Comparison of ENCODE assay signal across 8 mouse cellular contexts in genomic region chr3:152395350-152396277, GRCm38 (mm10). TPM values are rescaled to one million over a fixed set of nuclear protein-coding genes. Genes with fewer than 3 reads are reported as not detected.
A peak's percentile ranks its signal among the peaks of the same experiment; 100 is the strongest.
DNase-seq lines count a peak whose midpoint lies in the region; ATAC-seq lines count a peak whose summit lies in the region.

TSS of gene Zzz3 (plus strand) at chr3:152395473.

- H3K4me1 ChIP-seq in hindbrain, embryonic 12.5 days: peaks cover 26% of the 10 kb centered on the region

- peak within 1 kb of the TSS; percentile 87 for H3K4me2 ChIP-seq in hindbrain, embryonic 12.5 days (replicated peaks)

- H3K9ac ChIP-seq in hindbrain, embryonic 12.5 days: peak within 1 kb of the TSS; percentile 98

- ATAC-seq in hindbrain, embryonic 12.5 days (ENCODE audit: low FRiP score): peak; percentile 93

- under 1% methylated on average over 51 of the region's 108 CpGs for WGBS in hindbrain, embryonic 12.5 days

- peak; percentile 96 for DNase-seq in Muller cell, postnatal 12 days (ENCODE audit: inconsistent ontology term)
- peak; percentile 95 for DNase-seq in cerebellum, adult 9-11 months
- DNase-seq in frontal cortex, postnatal 10 days (ENCODE audit: low spot score in 2 of 2): peak; percentile 80 to 87
- DNase-seq in layer of hippocampus, postnatal 14 days (ENCODE audit: low spot score in 2 of 2): peak; percentile 88 to 89
- DNase-seq in lung, postnatal 14 days: peak; percentile 92
- peak; percentile 84 for DNase-seq in retina, adult 2 months (ENCODE audit: low read depth, low spot score)
- DNase-seq in thymus, postnatal 36 days: peak; percentile 89 to 93

- no peaks in the 10 kb centered on the region for H3K27me3 ChIP-seq in hindbrain, embryonic 12.5 days

- H3K9me3 ChIP-seq in hindbrain, embryonic 12.5 days (replicated peaks): no peaks in the 10 kb centered on the region

- H3K36me3 ChIP-seq in hindbrain, embryonic 12.5 days: peaks cover 9% of the 10 kb centered on the region; the same call in 1 of the 2 replicates

- H3K4me3 ChIP-seq in hindbrain, embryonic 12.5 days: peak within 1 kb of the TSS; percentile 81

- H3K27ac ChIP-seq in hindbrain, embryonic 12.5 days: peak within 1 kb of the TSS; percentile 99

RNA-seq across cellular contexts. Expression of gene Zzz3, which starts in this region (rescaled TPM):
- polyA plus RNA-seq in hindbrain, embryonic 12.5 days (2016; fragmentation: Nextera tagmentation; extraction: Ambion mirVana): 47.3 and 51.6 TPM in 2 replicates
- 10 to 100 TPM; 34.8 to 37.3 TPM for total RNA-seq in layer of hippocampus, postnatal 14 days (2021)

Comparison
In these comparisons a context has a peak if more than half of its experiments do, and no peak if none do; other contexts are left out.
1. Peak in every context shown above with its lines: DNase-seq, ATAC-seq, H3K4me3 ChIP-seq and H3K27ac ChIP-seq.